Mouse (Mus musculus) embryonic facial prominence, embryonic 13.5 days (tissue): ENCODE measurements around the gene Gjb3. TPM values are rescaled to one million over a fixed set of nuclear protein-coding genes. Genes with fewer than 3 reads are reported as not detected.
A peak's percentile ranks its signal among the peaks of the same experiment; 100 is the strongest.

Experiments
- ATAC-seq: fragments of 200-750 bp; cut with Nextera tagmentation; 2 replicates; pipeline ENCODE4 v1.8.0; 2017; ENCODE audit warnings: low read depth; ENCODE audit not compliant: insufficient number of reproducible peaks, insufficient read depth, low FRiP score, low TSS enrichment
- H3K27ac ChIP-seq: fragments of 300-500 bp; sonication (generic); 2 replicates; pipeline ENCODE4 v1.5.1; 2015; ENCODE audit warnings: moderate library complexity, mild to moderate bottlenecking, inconsistent platforms
- H3K27me3 ChIP-seq: fragments of 300-500 bp; sonication (generic); 2 replicates; pipeline ENCODE4 v1.6.1; 2015; ENCODE audit warnings: mild to moderate bottlenecking, inconsistent platforms
- H3K36me3 ChIP-seq: fragments of 300-500 bp; sonication (generic); 2 replicates; pipeline ENCODE4 v1.6.1; 2015; ENCODE audit warnings: mild to moderate bottlenecking, inconsistent platforms
- H3K4me1 ChIP-seq: fragments of 300-500 bp; sonication (generic); 2 replicates; pipeline ENCODE4 v1.6.1; 2015; ENCODE audit warnings: inconsistent platforms
- H3K4me2 ChIP-seq: fragments of 300-500 bp; sonication (generic); 2 replicates; pipeline ENCODE4 v1.6.1; 2015; ENCODE audit warnings: moderate library complexity, mild to moderate bottlenecking, inconsistent platforms
- H3K4me3 ChIP-seq: fragments of 300-500 bp; sonication (generic); 2 replicates; pipeline ENCODE4 v1.5.1; 2015; ENCODE audit warnings: mild to moderate bottlenecking, inconsistent platforms
- H3K9ac ChIP-seq: fragments of 300-500 bp; sonication (generic); 2 replicates; pipeline ENCODE4 v1.6.1; 2015; ENCODE audit warnings: mild to moderate bottlenecking, inconsistent platforms
- H3K9me3 ChIP-seq: fragments of 300-500 bp; sonication (generic); 2 replicates; pipeline ENCODE4 v1.6.1; 2016; ENCODE audit warnings: inconsistent platforms
- WGBS: fragments of 180-500 bp; shearing (Covaris S2); methylation state at CpG from one replicate; pipeline ENCODE4 v1.1.7; 2015; ENCODE audit warnings: mixed read lengths; 5-methylcytosine and 5-hydroxymethylcytosine counted together
- polyA plus RNA-seq: library from polyadenylated mRNA; unstranded; fragments of >200 nt; fragmentation: Nextera tagmentation; extraction: Ambion mirVana; gene quantifications from 2 replicates; pipeline ENCODE4 v1.2.1, GENCODE M21; 2015

The Gjb3 gene
- polyA plus RNA-seq, 1 experiment from 2014 or later, result 4.7 TPM

GRCm38 (mm10) chr4:127363331-127363730 is 32.7 kb upstream of the Gjb3 start:
- H3K4me1 ChIP-seq, result 0 out of 2 replicates have a peak, but pooled peaks cover 3% of the 10 kb centered on the region
- no peak overlapping the region for H3K27ac ChIP-seq
- peaks cover 10% of the 10 kb centered on the region; the same call in 1 of the 2 replicates for H3K27me3 ChIP-seq
- H3K4me3 ChIP-seq, result no peak overlapping the region
- no peak overlapping the region for H3K9ac ChIP-seq
- 58% methylated on average over 4 of the region's 4 CpGs for WGBS
- no peak overlapping the region for H3K4me2 ChIP-seq
- H3K36me3 ChIP-seq, result no peaks in the 10 kb centered on the region
- ATAC-seq, result no peak
- H3K9me3 ChIP-seq, result no peaks in the 10 kb centered on the region

- no peaks in the 10 kb centered on the region for H3K9me3 ChIP-seq
- H3K4me2 ChIP-seq, result no peak overlapping the region
- H3K4me3 ChIP-seq, result no peak overlapping the region
- no peak overlapping the region for H3K27ac ChIP-seq
- H3K9ac ChIP-seq, result no peak overlapping the region
- no peaks in the 10 kb centered on the region for H3K36me3 ChIP-seq
- 88% methylated on average over 3 of the region's 3 CpGs for WGBS
- H3K27me3 ChIP-seq, result peaks cover 11% of the 10 kb centered on the region; the same call in 1 of the 2 replicates
- H3K4me1 ChIP-seq, result peaks cover 10% of the 10 kb centered on the region
- ATAC-seq, result no peak
These were observed 31.9 kb upstream of the Gjb3 start for GRCm38 (mm10) chr4:127362520-127362919.

GRCm38 (mm10) chr4:127358018-127358417 is 27.4 kb upstream of the Gjb3 start, which contains the start of gene Gjb5:
Gjb5 (minus strand) TSS chr4:127358181.
- Histone ChIP-seq H3K9ac (peak within 1 kb of the TSS; percentile 27; the same call in 1 of the 2 replicates), H3K4me1 (peaks cover 21% of the 10 kb centered on the region), H3K27me3 (0 out of 2 replicates have a peak, but pooled peaks cover 5% of the 10 kb centered on the region), H3K9me3 (no peaks in the 10 kb centered on the region), H3K4me2 (peak within 1 kb of the TSS; percentile 3; the same call in 1 of the 2 replicates), H3K36me3 (no peaks in the 10 kb centered on the region), H3K4me3 (no peak within 1 kb of the TSS), H3K27ac (no peak within 1 kb of the TSS)
- ATAC-seq, result no peak
- 24% methylated on average over 5 of the region's 5 CpGs for WGBS

- 0 out of 2 replicates have a peak, but pooled peaks cover 5% of the 10 kb centered on the region for H3K27me3 ChIP-seq
- no peak overlapping the region for H3K9ac ChIP-seq
- WGBS, result 72% methylated on average over 15 of the region's 15 CpGs
- no peak overlapping the region for H3K4me3 ChIP-seq
- H3K36me3 ChIP-seq, result no peaks in the 10 kb centered on the region
- H3K9me3 ChIP-seq, result no peaks in the 10 kb centered on the region
- no peak overlapping the region for H3K4me2 ChIP-seq
- H3K4me1 ChIP-seq, result peaks cover 21% of the 10 kb centered on the region
- no peak for ATAC-seq
- H3K27ac ChIP-seq, result no peak overlapping the region
These were observed 24.2 kb upstream of the Gjb3 start for GRCm38 (mm10) chr4:127354506-127355485.

GRCm38 (mm10) chr4:127353951-127354438 is 23.4 kb upstream of the Gjb3 start, which contains the start of gene Gjb4:
Gjb4 (minus strand) TSS chr4:127354081.
- Histone ChIP-seq H3K4me3 (no peak within 1 kb of the TSS), H3K4me1 (peaks cover 21% of the 10 kb centered on the region), H3K4me2 (no peak within 1 kb of the TSS), H3K27ac (no peak within 1 kb of the TSS), H3K27me3 (0 out of 2 replicates have a peak, but pooled peaks cover 2% of the 10 kb centered on the region), H3K9ac (no peak within 1 kb of the TSS), H3K9me3 (no peaks in the 10 kb centered on the region), H3K36me3 (no peaks in the 10 kb centered on the region)
- peak; percentile 21; the same call in 1 of the 2 replicates for ATAC-seq
- 24% methylated on average over 8 of the region's 8 CpGs for WGBS

GRCm38 (mm10) chr4:127352594-127352993 is 21.9 kb upstream of the Gjb3 start:
- H3K27me3 ChIP-seq, result no peaks in the 10 kb centered on the region
- H3K27ac ChIP-seq, result no peak overlapping the region
- no peak overlapping the region for H3K9ac ChIP-seq
- peaks cover 15% of the 10 kb centered on the region for H3K4me1 ChIP-seq
- ATAC-seq, result no peak
- WGBS, result 38% methylated on average over 1 of the region's 1 CpGs
- no peaks in the 10 kb centered on the region for H3K9me3 ChIP-seq
- H3K4me2 ChIP-seq, result no peak overlapping the region
- no peak overlapping the region for H3K4me3 ChIP-seq
- H3K36me3 ChIP-seq, result no peaks in the 10 kb centered on the region

GRCm38 (mm10) chr4:127349560-127350300 is 19.1 kb upstream of the Gjb3 start:
- H3K4me3 ChIP-seq, result no peak overlapping the region
- no peaks in the 10 kb centered on the region for H3K9me3 ChIP-seq
- H3K9ac ChIP-seq, result no peak overlapping the region
- WGBS, result 64% methylated on average over 4 of the region's 4 CpGs
- H3K27ac ChIP-seq, result no peak overlapping the region
- no peaks in the 10 kb centered on the region for H3K27me3 ChIP-seq
- ATAC-seq, result no peak
- H3K4me1 ChIP-seq, result peaks cover 12% of the 10 kb centered on the region
- H3K4me2 ChIP-seq, result no peak overlapping the region
- no peaks in the 10 kb centered on the region for H3K36me3 ChIP-seq

- no peak overlapping the region for H3K4me3 ChIP-seq
- H3K9ac ChIP-seq, result no peak overlapping the region
- H3K4me2 ChIP-seq, result no peak overlapping the region
- no peaks in the 10 kb centered on the region for H3K36me3 ChIP-seq
- H3K27ac ChIP-seq, result no peak overlapping the region
- no peak for ATAC-seq
- 84% methylated on average over 5 of the region's 5 CpGs for WGBS
- H3K4me1 ChIP-seq, result no peaks in the 10 kb centered on the region
- no peaks in the 10 kb centered on the region for H3K9me3 ChIP-seq
- no peaks in the 10 kb centered on the region for H3K27me3 ChIP-seq
These were observed 14.4 kb upstream of the Gjb3 start for GRCm38 (mm10) chr4:127345000-127345399.

- H3K4me1 ChIP-seq, result no peaks in the 10 kb centered on the region
- WGBS, result 49% methylated on average over 6 of the region's 6 CpGs
- no peak for ATAC-seq
These were observed 10.7 kb upstream of the Gjb3 start for GRCm38 (mm10) chr4:127341372-127341771.

GRCm38 (mm10) chr4:127337668-127338067 is 7.0 kb upstream of the Gjb3 start:
- H3K4me2 ChIP-seq, result no peak overlapping the region
- no peaks in the 10 kb centered on the region for H3K4me1 ChIP-seq
- 81% methylated on average over 5 of the region's 5 CpGs for WGBS
- ATAC-seq, result no peak
- H3K9me3 ChIP-seq, result no peaks in the 10 kb centered on the region
- peaks cover 13% of the 10 kb centered on the region for H3K27me3 ChIP-seq
- no peaks in the 10 kb centered on the region for H3K36me3 ChIP-seq
- H3K27ac ChIP-seq, result no peak overlapping the region
- H3K9ac ChIP-seq, result no peak overlapping the region
- H3K4me3 ChIP-seq, result no peak overlapping the region

More at GRCm38 (mm10) chr4:127341372-127341771, 10.7 kb upstream of the Gjb3 start:
- Histone ChIP-seq H3K4me3 (no peak overlapping the region), H3K9me3 (no peaks in the 10 kb centered on the region), H3K4me2 (no peak overlapping the region), H3K27me3 (no peaks in the 10 kb centered on the region), H3K9ac (no peak overlapping the region), H3K36me3 (no peaks in the 10 kb centered on the region), H3K27ac (no peak overlapping the region)

GRCm38 (mm10) chr4:127334870-127335504 is 4.3 kb upstream of the Gjb3 start:
- no peaks in the 10 kb centered on the region for H3K36me3 ChIP-seq
- WGBS, result 29% methylated on average over 5 of the region's 5 CpGs

More at GRCm38 (mm10) chr4:127334870-127335504, 4.3 kb upstream of the Gjb3 start:
- ATAC-seq, result no peak
- Histone ChIP-seq H3K27ac (no peak overlapping the region), H3K9me3 (no peaks in the 10 kb centered on the region), H3K4me3 (no peak overlapping the region), H3K4me2 (no peak overlapping the region), H3K4me1 (peaks cover 15% of the 10 kb centered on the region), H3K9ac (no peak overlapping the region), H3K27me3 (peaks cover 40% of the 10 kb centered on the region)
